Mouse (Mus musculus): ENCODE data around the gene Slc41a3. TPM values are rescaled to one million over a fixed set of nuclear protein-coding genes. Genes with fewer than 3 reads are reported as not detected.

Slc41a3 gene
- total and polyA plus RNA-seq, 3 experiments: 0.10 to 0.59 (median 0.15) TPM

DNA sequence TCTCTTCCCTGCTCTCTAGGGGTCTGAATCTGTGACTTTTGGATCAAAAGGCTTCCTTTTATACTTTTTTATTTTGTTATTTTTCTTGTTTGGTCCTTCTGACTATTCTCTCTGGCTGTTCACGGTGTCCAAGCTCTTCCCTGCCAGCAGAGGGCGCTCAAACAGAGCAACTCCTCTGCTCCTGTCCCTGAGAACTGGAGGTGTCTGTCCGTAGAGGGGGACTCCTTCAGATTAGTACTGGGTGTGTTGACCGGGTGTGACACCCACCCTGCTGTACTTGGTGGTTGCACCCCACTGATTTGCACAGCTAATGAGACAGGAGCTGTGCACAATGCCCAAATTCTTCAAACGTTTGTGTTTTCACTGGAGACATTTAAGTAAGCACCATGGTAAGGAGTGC lies 2.7 kb downstream of the Slc41a3 start:
- TF ChIP-seq SMC3 (IDR thresholded peaks at IDR 0.05; ENCODE audit: low read depth, low read length) (peak; percentile 27; the same call in 1 of the 2 replicates), RAD21 (IDR thresholded peaks at IDR 0.05; ENCODE audit: low read depth, low read length) (peak; percentile 30), USF2 (conservative IDR thresholded peaks at IDR 0.05; ENCODE audit: low read depth, low read length) (no peak), CTCF (conservative IDR thresholded peaks at IDR 0.05 in 1 of 2, IDR thresholded peaks at IDR 0.05 in 1 of 2; ENCODE audit: low read depth in 2 of 2, low read length in 2 of 2) (peak; percentile 52 to 82), HCFC1 (IDR thresholded peaks at IDR 0.05; ENCODE audit: low read depth, low read length) (no peak), NELFE (IDR thresholded peaks at IDR 0.05; ENCODE audit: low read depth, low read length) (no peak)
- Histone ChIP-seq H3K9ac (ENCODE audit: insufficient read depth, low read depth) (no peak overlapping the region), H3K36me3 (replicated peaks in 1 of 2; ENCODE audit: control insufficient read depth in 1 of 2, insufficient read depth in 1 of 2, low read length in 1 of 2) (no peaks in the 10 kb centered on the region), H3K4me3 (replicated peaks in 1 of 3; ENCODE audit: low read depth in 2 of 3, low read length in 2 of 3, poor library complexity in 1 of 3) (no peak overlapping the region), H3K27me3 (replicated peaks) (peaks cover 76% of the 10 kb centered on the region), H3K79me2 (replicated peaks; ENCODE audit: control insufficient read depth, extremely low read depth, insufficient read depth, poor library complexity, severe bottlenecking) (no peaks in the 10 kb centered on the region), H3K9me3 (replicated peaks; ENCODE audit: low read length) (no peaks in the 10 kb centered on the region), H3K4me2 (ENCODE audit: insufficient read depth, low read depth, poor library complexity, severe bottlenecking) (no peak overlapping the region), H3K4me1 (ENCODE audit: control insufficient read depth in 1 of 2, insufficient read depth in 2 of 2) (peaks cover 2 to 12% of the 10 kb centered on the region in 2 experiments; a peak in 3 of 4 replicates), H3K27ac (ENCODE audit: insufficient read depth, low read depth) (no peak overlapping the region)
- DNase-seq (ENCODE audit: extremely low read depth): peak; percentile 72
- dilution Hi-C loops (cut with MboI; ENCODE audit: extremely low pct_ligation_motif_present, extremely low pct_unique_long_range_greater_than_20kb, low sequenced_read_pairs) (no loop called here), in situ Hi-C loops (cut with MboI; ENCODE audit: low pct_ligation_motif_present, low pct_unique_long_range_greater_than_20kb, low sequenced_read_pairs) (no loop called here)

DNA sequence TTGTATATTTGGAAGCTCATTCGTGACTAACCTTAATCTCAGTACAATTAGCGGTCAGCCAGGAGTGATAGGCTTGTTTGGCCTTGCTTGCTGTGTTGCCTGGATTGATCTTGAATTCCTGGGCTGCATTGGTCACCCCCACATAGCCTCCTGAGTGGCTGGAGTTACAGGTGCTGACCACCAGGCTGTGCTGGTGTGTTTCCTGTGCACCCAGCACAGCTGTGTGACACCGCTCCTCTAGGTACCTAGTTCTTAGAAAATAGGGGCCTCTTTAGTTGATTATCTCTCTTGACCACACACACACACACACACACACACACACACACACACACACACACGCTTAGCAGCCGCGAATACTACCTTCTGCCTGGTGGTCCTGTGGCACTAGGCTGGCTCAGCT lies 3.7 kb downstream of the Slc41a3 start:
- in situ Hi-C loops (cut with MboI; ENCODE audit: low pct_ligation_motif_present, low pct_unique_long_range_greater_than_20kb, low sequenced_read_pairs): no loop called here
- H3K4me2 ChIP-seq (ENCODE audit: insufficient read depth, low read depth, poor library complexity, severe bottlenecking): no peak overlapping the region
- H3K27me3 ChIP-seq (replicated peaks): peaks cover 75% of the 10 kb centered on the region
- H3K4me3 ChIP-seq (replicated peaks in 1 of 3; ENCODE audit: low read depth in 2 of 3, low read length in 2 of 3, poor library complexity in 1 of 3): no peak overlapping the region
- DNase-seq (ENCODE audit: extremely low read depth): no peak
- no peaks in the 10 kb centered on the region for H3K9me3 ChIP-seq (replicated peaks; ENCODE audit: low read length)
- peaks cover 2 to 15% of the 10 kb centered on the region in 2 experiments; a peak in 3 of 4 replicates for H3K4me1 ChIP-seq (ENCODE audit: control insufficient read depth in 1 of 2, insufficient read depth in 2 of 2)
- H3K36me3 ChIP-seq (replicated peaks in 1 of 2; ENCODE audit: control insufficient read depth in 1 of 2, insufficient read depth in 1 of 2, low read length in 1 of 2): no peaks in the 10 kb centered on the region
- dilution Hi-C loops (cut with MboI; ENCODE audit: extremely low pct_ligation_motif_present, extremely low pct_unique_long_range_greater_than_20kb, low sequenced_read_pairs): no loop called here
- H3K27ac ChIP-seq (ENCODE audit: insufficient read depth, low read depth): no peak overlapping the region
- TF ChIP-seq UBTF (IDR thresholded peaks at IDR 0.05; ENCODE audit: low read depth, low read length) (no peak), RAD21 (IDR thresholded peaks at IDR 0.05; ENCODE audit: low read depth, low read length) (peak; percentile 43), ZMIZ1 (IDR thresholded peaks at IDR 0.05; ENCODE audit: low read depth, low read length) (no peak), NRF1 (IDR thresholded peaks at IDR 0.05; ENCODE audit: low read depth, low read length) (no peak), EP300 (IDR thresholded peaks at IDR 0.05; ENCODE audit: low read length) (no peak), SMC3 (IDR thresholded peaks at IDR 0.05; ENCODE audit: low read depth, low read length) (peak; percentile 32), TCF12 (IDR thresholded peaks at IDR 0.05; ENCODE audit: low read depth, low read length) (no peak), MYC (IDR thresholded peaks at IDR 0.05; ENCODE audit: low read depth, low read length) (no peak), ETS1 (conservative IDR thresholded peaks at IDR 0.05; ENCODE audit: low read depth, low read length) (no peak), CTCF (conservative IDR thresholded peaks at IDR 0.05 in 1 of 2, IDR thresholded peaks at IDR 0.05 in 1 of 2; ENCODE audit: low read depth in 2 of 2, low read length in 2 of 2) (peak in 1 of 2 experiments; percentile 65; a peak in 2 of 4 replicates), SIN3A (IDR thresholded peaks at IDR 0.05; ENCODE audit: low read length) (no peak), POLR2A (IDR thresholded peaks at IDR 0.05; ENCODE audit: low read depth, low read length) (no peak)
- no peaks in the 10 kb centered on the region for H3K79me2 ChIP-seq (replicated peaks; ENCODE audit: control insufficient read depth, extremely low read depth, insufficient read depth, poor library complexity, severe bottlenecking)
- no peak overlapping the region for H3K9ac ChIP-seq (ENCODE audit: insufficient read depth, low read depth)

Measured in CH12.LX (cell line).